27 mouse cellular contexts compared by ENCODE assay signal in the genomic region with DNA sequence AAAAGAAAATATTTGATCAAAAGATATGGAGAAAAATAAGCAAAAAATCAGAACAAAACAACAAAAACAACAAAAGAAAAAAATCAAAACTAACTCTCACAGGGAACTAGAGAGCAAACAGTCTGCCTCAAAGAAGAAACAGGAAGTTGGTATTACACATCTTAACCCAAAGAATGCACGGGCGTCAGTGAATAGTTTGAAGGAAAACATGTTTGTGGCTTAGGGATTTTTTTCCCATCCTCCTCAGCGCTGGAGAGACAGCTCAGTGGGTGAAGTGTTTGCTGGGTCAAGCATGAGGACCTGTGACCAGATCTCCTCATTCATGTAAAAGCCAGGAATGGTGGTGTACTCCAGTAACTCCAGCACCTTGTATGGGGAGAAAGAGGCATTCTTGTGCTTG.
DNase-seq lines count a peak whose midpoint lies in the region; ATAC-seq and TF ChIP-seq lines count a peak whose summit lies in the region.
"Had no signal": no experiment of that assay in that cellular context is flagged by ENCODE, and none has a peak within 500 bp of the region (broad histone marks: within the 10 kb centered on the region; RNA-seq: fewer than 3 reads in every experiment).

No protein-coding gene starts in this region.

- no peak for ATAC-seq in lung, postnatal 0 days
- peak; percentile 58 to 69 for ATAC-seq in hematopoietic stem cell, adult 5-6 weeks (replicated peaks in 1 of 2; ENCODE audit: insufficient read depth in 1 of 2, low FRiP score in 2 of 2, low TSS enrichment in 1 of 2, low read depth in 1 of 2, poor library complexity in 2 of 2, severe bottlenecking in 2 of 2)
- ATAC-seq: forebrain, embryonic 14.5 days; hindbrain, embryonic 16.5 days; liver, postnatal 0 days had no signal

- TF ChIP-seq CTCF in lung, postnatal 0 days (IDR thresholded peaks at IDR 0.05), result no peak

- WGBS in lung, postnatal 0 days, result 21% methylated on average over 3 of the region's 3 CpGs

- TF ChIP-seq EP300 in lung, postnatal 0 days (IDR thresholded peaks at IDR 0.05), result no peak

- no peak overlapping the region for H3K4me2 ChIP-seq in lung, postnatal 0 days (replicated peaks; ENCODE audit: low read depth, low read length)
- H3K4me2 ChIP-seq: embryonic facial prominence, embryonic 15.5 days; kidney, embryonic 15.5 days; limb, embryonic 12.5 days; liver, embryonic 11.5 days; neural tube, embryonic 15.5 days; stomach, embryonic 15.5 days had no signal

- H3K27me3 ChIP-seq in lung, postnatal 0 days (replicated peaks; ENCODE audit: insufficient read depth, low read length), result no peaks in the 10 kb centered on the region
- H3K27me3 ChIP-seq: embryonic facial prominence, embryonic 15.5 days; limb, embryonic 12.5 days; neural tube, embryonic 15.5 days; stomach, embryonic 15.5 days had no signal

- no peak overlapping the region for H3K4me3 ChIP-seq in lung, postnatal 0 days (ENCODE audit: low read depth, low read length)
- no peak overlapping the region for H3K4me3 ChIP-seq in brown adipose tissue, adult 24 weeks (ENCODE audit: insufficient read depth, low read depth, low read length)
- H3K4me3 ChIP-seq: embryonic facial prominence, embryonic 10.5 days; embryonic facial prominence, embryonic 15.5 days; kidney, embryonic 15.5 days; layer of hippocampus, adult 2 months; left cerebral cortex, adult 2 months; limb, embryonic 12.5 days; neural tube, embryonic 15.5 days; stomach, embryonic 15.5 days had no signal

- H3K27ac ChIP-seq in lung, postnatal 0 days (ENCODE audit: low read length), result no peak overlapping the region
- H3K27ac ChIP-seq in brown adipose tissue, adult 24 weeks (replicated peaks; ENCODE audit: low read depth, low read length), result peak overlapping the region; percentile 66
- H3K27ac ChIP-seq: embryonic facial prominence, embryonic 15.5 days; kidney, embryonic 15.5 days; layer of hippocampus, adult 2 months; left cerebral cortex, adult 2 months; limb, embryonic 12.5 days; neural tube, embryonic 15.5 days; stomach, embryonic 15.5 days had no signal

- H3K36me3 ChIP-seq in lung, postnatal 0 days (ENCODE audit: insufficient read depth, low read length), result no peaks in the 10 kb centered on the region
- H3K36me3 ChIP-seq: embryonic facial prominence, embryonic 10.5 days; embryonic facial prominence, embryonic 15.5 days; kidney, embryonic 15.5 days; limb, embryonic 12.5 days; neural tube, embryonic 15.5 days; stomach, embryonic 15.5 days had no signal

- H3K4me1 ChIP-seq in lung, postnatal 0 days (ENCODE audit: insufficient read depth, low read depth, low read length), result no peaks in the 10 kb centered on the region; the same call in 1 of the 2 replicates
- H3K4me1 ChIP-seq in brown adipose tissue, adult 24 weeks (ENCODE audit: control insufficient read depth, insufficient read depth, insufficient read length, low read length), result no peaks in the 10 kb centered on the region
- H3K4me1 ChIP-seq: embryonic facial prominence, embryonic 15.5 days; limb, embryonic 12.5 days had no signal

- H3K9ac ChIP-seq in lung, postnatal 0 days (replicated peaks; ENCODE audit: low read depth), result no peak overlapping the region
- H3K9ac ChIP-seq: embryonic facial prominence, embryonic 15.5 days; kidney, embryonic 15.5 days; limb, embryonic 12.5 days; liver, postnatal 0 days; neural tube, embryonic 15.5 days; stomach, embryonic 15.5 days had no signal

- peak; percentile 57 for DNase-seq in lung, postnatal 0 days (ENCODE audit: low spot score)
- no peak for DNase-seq in lung, postnatal 10 days
- DNase-seq in cerebellum, adult 9-11 months, result no peak
- no peak for DNase-seq in kidney, postnatal 10 days
- DNase-seq in thymus, postnatal 10 days (ENCODE audit: low spot score in 2 of 2), result no peak
- DNase-seq: adrenal gland, postnatal 10 days; cerebellum, adult 18-20 months; cerebellum, postnatal 14 days; heart, postnatal 14 days; kidney, adult 18-20 months; liver, postnatal 0 days; midbrain, embryonic 14.5 days; right cerebral cortex, postnatal 25 days; thymus, postnatal 36 days had no signal

- no peaks in the 10 kb centered on the region for H3K9me3 ChIP-seq in lung, postnatal 0 days (ENCODE audit: low read length)
- H3K9me3 ChIP-seq: embryonic facial prominence, embryonic 10.5 days; embryonic facial prominence, embryonic 15.5 days; kidney, embryonic 15.5 days; limb, embryonic 12.5 days; neural tube, embryonic 15.5 days; stomach, embryonic 15.5 days had no signal
